Mouse (Mus musculus) frontal cortex, postnatal 14 days (tissue): ENCODE results near the gene Pafah2.

ENCODE experiments used
- DNase-seq, 2 experiments: peaks; one replicate each; pipeline ENCODE4 v3.0.0; 2022; ENCODE audit warnings: low spot score in 2 of 2

The Pafah2 gene

DNA sequence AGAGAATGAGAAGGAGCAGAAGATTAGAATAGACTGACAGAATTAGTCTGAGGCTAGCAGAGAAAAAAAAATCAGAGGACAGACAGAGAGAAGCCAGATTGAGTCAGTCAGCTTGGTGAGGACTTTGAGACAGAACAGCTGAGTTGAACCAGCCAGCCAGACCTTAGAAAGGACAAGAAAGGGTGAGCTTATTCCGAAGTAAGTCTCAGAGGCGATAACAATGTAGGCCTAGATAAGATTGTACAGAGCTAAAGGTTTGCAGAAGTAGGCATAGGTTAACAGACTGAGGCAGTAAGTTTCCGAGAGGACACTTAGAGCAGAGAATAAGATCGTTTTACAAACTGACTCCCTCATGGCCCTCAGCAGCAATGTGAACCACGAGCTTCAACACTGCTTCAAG lies 65.1 kb downstream of the Pafah2 start:
- no peak for DNase-seq

DNA sequence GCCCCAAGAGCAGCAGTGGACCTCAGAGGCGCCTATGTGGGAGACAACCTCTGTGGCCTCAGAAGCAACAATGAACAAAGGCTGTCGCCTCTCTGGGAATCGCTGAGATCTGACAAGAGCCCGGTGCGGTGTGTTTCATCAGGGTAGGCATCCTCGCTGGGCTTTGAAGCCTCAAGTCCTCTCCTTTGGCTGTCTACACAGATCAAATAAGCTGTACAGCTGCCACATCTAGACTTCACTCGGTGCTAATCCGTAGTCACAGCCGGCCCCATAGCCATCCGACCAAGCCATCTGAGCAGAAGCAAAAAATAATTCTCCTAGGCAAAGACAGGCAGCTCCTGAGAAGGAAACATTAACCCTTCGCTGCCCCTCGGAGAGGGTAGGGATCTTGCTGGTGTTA lies 69.7 kb downstream of the Pafah2 start:
- no peak for DNase-seq

- DNase-seq, result no peak
These were observed 70.5 kb downstream of the Pafah2 start for GRCm38 (mm10) chr4:134466381-134467262.

GRCm38 (mm10) chr4:134467435-134468214 lies 71.5 kb downstream of the Pafah2 start:
- DNase-seq, result no peak

GRCm38 (mm10) chr4:134468215-134468575 lies 72.1 kb downstream of the Pafah2 start, which contains the start of gene Stmn1:
Gene Stmn1 (plus strand): TSS chr4:134468320.
- DNase-seq, result peak; percentile 93 to 94

DNA sequence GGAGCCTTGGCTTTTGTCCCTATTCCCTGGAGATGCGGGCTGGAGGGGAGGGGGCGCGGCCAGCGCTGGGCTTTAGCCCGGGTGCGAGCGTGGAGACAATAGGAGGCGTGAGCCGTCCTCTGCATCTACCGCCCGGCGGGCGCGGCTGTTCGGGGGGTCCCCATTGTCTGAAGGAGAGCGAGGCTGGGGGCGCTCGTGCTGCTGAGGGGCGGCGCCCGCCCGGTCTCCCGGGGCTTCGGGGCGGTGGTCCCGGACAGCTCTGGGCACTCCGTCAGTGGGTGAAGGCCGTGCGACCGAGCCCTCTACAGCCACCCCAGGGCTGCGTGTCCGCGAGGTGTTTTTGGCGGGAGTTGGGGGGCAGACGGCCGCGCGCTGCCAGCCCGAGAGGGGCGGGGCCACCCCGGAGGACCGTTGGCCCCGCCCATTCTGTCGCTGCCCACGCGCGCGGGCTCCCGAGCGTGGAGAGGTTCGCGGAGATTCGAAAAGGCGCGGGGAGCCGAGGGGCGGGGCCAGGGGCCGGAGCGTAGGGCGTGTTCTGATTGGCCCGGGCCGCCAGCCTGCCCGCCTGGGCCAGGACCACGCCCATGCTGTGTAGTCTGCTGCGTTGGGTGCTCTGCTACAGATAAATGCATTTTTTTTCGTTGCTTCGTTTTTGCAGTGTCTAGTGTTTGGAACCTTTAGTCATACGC lies 72.6 kb downstream of the Pafah2 start:
- DNase-seq, result peak; percentile 87 to 90

GRCm38 (mm10) chr4:134469341-134469796 lies 73.2 kb downstream of the Pafah2 start:
- DNase-seq, result no peak

DNA sequence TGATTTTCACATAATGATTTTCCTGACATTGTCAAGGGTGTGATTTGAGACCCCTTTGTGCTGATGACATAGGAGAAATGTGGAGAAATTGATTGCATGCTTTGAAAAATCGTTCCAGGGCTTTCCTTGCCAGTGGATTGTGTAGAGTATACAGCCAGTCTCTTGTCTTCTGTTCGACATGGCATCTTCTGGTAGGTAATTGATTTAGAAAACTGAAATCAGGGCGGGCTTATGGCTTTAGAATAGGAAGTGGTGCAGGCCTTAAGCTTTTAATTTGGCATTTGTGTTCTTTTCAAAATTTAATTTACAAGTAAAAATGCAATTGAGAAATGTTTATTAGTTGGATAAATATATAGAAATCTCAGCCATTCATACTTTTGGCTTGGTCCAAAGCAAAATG lies 73.9 kb downstream of the Pafah2 start:
- no peak for DNase-seq

DNA sequence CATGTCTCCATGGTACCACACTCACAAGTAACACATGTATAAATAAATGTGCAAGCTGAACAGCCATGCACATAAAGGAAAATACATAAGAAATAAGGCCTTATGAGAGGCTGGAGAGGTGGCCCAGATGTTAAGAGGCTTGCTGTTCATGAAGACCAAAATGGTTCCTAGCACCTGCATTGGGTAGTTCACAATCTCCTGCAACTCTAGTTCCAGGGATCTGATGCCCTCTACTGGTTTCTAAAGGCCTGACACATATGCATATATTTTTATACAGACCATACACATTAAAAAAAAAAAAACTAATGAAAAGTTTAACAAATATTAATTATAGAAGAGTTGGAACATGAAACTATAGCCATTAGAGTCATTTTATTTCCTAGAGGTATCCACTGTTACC lies 75.3 kb downstream of the Pafah2 start:
- DNase-seq, result no peak

DNA sequence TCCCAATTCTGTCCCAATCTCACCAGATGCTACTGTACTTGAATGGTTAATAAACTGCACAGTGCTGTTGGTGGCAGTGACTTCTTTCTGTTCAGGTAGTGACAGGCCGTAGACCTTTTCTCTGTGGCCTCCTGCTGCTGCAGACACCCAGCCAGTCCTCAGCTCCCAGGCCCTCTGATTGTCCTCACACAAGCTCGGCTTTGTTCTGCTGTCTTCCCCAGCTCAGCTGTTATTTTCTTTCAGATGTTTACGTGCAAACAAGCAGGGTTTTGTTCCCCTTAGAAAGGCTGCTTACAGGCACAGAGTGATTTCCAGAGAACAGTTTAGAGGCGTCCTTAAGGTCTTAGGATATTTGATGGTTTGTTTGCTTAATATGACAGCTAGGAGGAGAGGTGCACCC lies 77.6 kb downstream of the Pafah2 start:
- DNase-seq, result no peak

GRCm38 (mm10) chr4:134474240-134474639 lies 78.1 kb downstream of the Pafah2 start:
- no peak for DNase-seq

DNA sequence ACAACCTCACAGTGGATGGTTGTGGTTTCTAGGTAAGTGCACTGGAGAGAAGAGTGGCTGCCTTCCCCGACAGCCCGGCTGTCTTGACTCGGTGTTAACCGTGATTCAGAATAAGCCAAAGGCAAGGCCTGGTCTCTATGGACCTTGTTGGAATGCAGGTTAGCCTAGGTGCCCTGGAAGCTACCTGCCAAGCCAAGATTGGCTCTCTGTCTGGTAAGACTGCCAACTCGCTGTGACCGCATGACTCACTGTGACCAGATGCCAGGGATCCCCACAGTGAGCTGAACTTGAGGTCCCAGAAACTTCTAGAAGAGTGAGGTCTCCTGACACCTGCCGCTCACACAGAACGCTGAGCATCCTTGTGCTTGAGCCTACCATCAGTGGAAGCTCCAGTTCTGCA lies 80.8 kb downstream of the Pafah2 start:
- no peak for DNase-seq
